Comparison of ENCODE assay signal across 8 mouse cellular contexts in genomic region chr8:94172075-94172808, GRCm38 (mm10). TPM values are rescaled to one million over a fixed set of nuclear protein-coding genes. Genes with fewer than 3 reads are reported as not detected.
DNase-seq lines count a peak whose midpoint lies in the region; ATAC-seq and TF ChIP-seq lines count a peak whose summit lies in the region.

TSS of gene Mt2 (plus strand) at chr8:94172664.

- no peak for TF ChIP-seq POLR2A in spleen, adult 2 months (IDR thresholded peaks at IDR 0.05; ENCODE audit: low read depth, low read length)

- peaks cover 3% of the 10 kb centered on the region for H3K27me3 ChIP-seq in spleen, adult 2 months (ENCODE audit: control insufficient read depth, insufficient read depth, low read length)

- DNase-seq in ovary, adult 18-20 months (ENCODE audit: low spot score), result peak; percentile 89
- no peak for DNase-seq in ovary, postnatal 10 days (ENCODE audit: low spot score)
- DNase-seq in gastrocnemius, postnatal 14 days, result peak; percentile 84
- peak; percentile 57 for DNase-seq in induced T-regulatory cell, adult 2 months (ENCODE audit: low read depth)
- DNase-seq in left cerebral cortex, postnatal 25 days (ENCODE audit: low spot score in 2 of 2), result peak in 1 of 2 experiments; percentile 65
- DNase-seq in spleen, adult 2 months (ENCODE audit: low read depth in 1 of 2, low spot score in 2 of 2), result no peak

- 1% methylated on average over 56 of the region's 56 CpGs for WGBS in spleen, adult 2 months

- peak; percentile 62 for ATAC-seq in common myeloid progenitor, adult 5-6 weeks (replicated peaks; ENCODE audit: low read depth, poor library complexity, severe bottlenecking)
- ATAC-seq in megakaryocyte-erythroid progenitor cell, adult 5-6 weeks (replicated peaks; ENCODE audit: low FRiP score, low TSS enrichment, poor library complexity, severe bottlenecking), result peak; percentile 89

- H3K4me3 ChIP-seq in spleen, adult 2 months (ENCODE audit: extremely low read depth, insufficient read depth, insufficient read length), result peak within 1 kb of the TSS; percentile 18; the same call in 1 of the 2 replicates

- H3K36me3 ChIP-seq in spleen, adult 2 months (ENCODE audit: control insufficient read depth, insufficient read depth, low read length), result no peaks in the 10 kb centered on the region

- intact Hi-C loops in gastrocnemius, postnatal 14 days (cut with DNase I; ENCODE audit: low total_unique reads), result no loop called here
- intact Hi-C loops in left cerebral cortex, postnatal 25 days (cut with DNase I), result no loop called here

- no peak within 1 kb of the TSS for H3K27ac ChIP-seq in spleen, adult 2 months (ENCODE audit: insufficient read depth, low read length)

- TF ChIP-seq CTCF in spleen, adult 2 months (IDR thresholded peaks at IDR 0.05; ENCODE audit: extremely low read depth, insufficient read depth, insufficient read length, insufficient replicate concordance), result no peak

- H3K4me1 ChIP-seq in spleen, adult 2 months (ENCODE audit: control insufficient read depth, insufficient read depth, insufficient read length), result no peaks in the 10 kb centered on the region

RNA-seq across cellular contexts. Expression of gene Mt2, which starts in this region (rescaled TPM):
- total RNA-seq in common myeloid progenitor, adult 5-6 weeks (2017), result 113 and 182 TPM in 2 replicates
- total RNA-seq in gastrocnemius, postnatal 14 days (2021), result 100 to 1,000 TPM in 1 of 2 experiments, 10 to 100 TPM in 1; 20.2 to 206 TPM
- 100 to 1,000 TPM; 386 to 457 TPM for total RNA-seq in left cerebral cortex, postnatal 25 days (2021)
- 352 and 428 TPM in 2 replicates for total RNA-seq in megakaryocyte-erythroid progenitor cell, adult 5-6 weeks (2014; fragmentation: Nextera tagmentation)
- 400 TPM in 2 replicates for total RNA-seq in megakaryocyte-erythroid progenitor cell, adult 5-6 weeks (2017)
- 19.9 and 28.9 TPM in 2 replicates for polyA plus RNA-seq in spleen, adult 2 months (2012; rRNA removed)

Comparison
In these comparisons a context has a peak if more than half of its experiments do, and no peak if none do; other contexts are left out.
1. DNase-seq: peak in ovary, adult 18-20 months (single experiment), gastrocnemius, postnatal 14 days (single experiment) and induced T-regulatory cell, adult 2 months (single experiment); none in ovary, postnatal 10 days (single experiment) and spleen, adult 2 months (0 of 2).